Mouse (Mus musculus): Measurements from ENCODE around the gene Fgfr2.

GRCm38 (mm10) chr7:130969076-130969475, 2154.1 kb downstream of the Fgfr2 start:
- TF ChIP-seq CTCF (IDR thresholded peaks at IDR 0.05; ENCODE audit: extremely low read depth, insufficient read length, insufficient replicate concordance, low read depth, low read length) = no peak
- no peak for TF ChIP-seq POLR2A (IDR thresholded peaks at IDR 0.05; ENCODE audit: low read depth, low read length)

Measured in small intestine, adult 2 months (tissue).